Mouse (Mus musculus): ENCODE results near the gene Nectin4.
"Not testable (repeated sequence)": the region's sequence is repeated elsewhere in the genome, so short reads cannot be mapped to it uniquely, and the experiment has no call there.

The Nectin4 gene

GRCm38 (mm10) chr1:171369845-171370556 lies at the start of gene Nectin4:
Gene Nectin4, plus strand, starts transcription at chr1:171370099.
- DNase-seq (ENCODE audit: low read depth, low spot score): no peak

DNA sequence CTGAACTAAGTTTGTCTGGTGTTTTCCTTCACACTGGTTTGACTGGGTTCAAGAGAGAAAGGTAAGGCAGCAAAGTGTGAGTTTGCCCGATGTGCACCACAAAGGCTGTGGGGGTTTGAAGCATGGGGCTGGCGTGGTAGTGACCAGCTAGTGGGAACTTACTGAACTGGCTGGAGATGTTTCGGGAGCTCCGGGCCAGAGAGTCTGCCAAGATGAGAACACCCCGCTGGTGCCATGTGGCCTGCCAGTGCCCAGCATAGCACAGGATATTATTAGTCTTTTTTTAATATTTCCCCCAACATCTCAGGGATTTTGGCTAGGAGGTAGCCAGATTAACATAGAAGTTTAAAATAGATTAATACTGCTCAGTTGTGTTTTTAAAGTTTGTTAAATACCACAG lies 49.7 kb upstream of the Nectin4 start:
- no peak for DNase-seq (ENCODE audit: low read depth, low spot score)

- DNase-seq (ENCODE audit: low read depth, low spot score): peak; percentile 48
Measured at GRCm38 (mm10) chr1:171321415-171321814, 48.5 kb upstream of the Nectin4 start.

DNA sequence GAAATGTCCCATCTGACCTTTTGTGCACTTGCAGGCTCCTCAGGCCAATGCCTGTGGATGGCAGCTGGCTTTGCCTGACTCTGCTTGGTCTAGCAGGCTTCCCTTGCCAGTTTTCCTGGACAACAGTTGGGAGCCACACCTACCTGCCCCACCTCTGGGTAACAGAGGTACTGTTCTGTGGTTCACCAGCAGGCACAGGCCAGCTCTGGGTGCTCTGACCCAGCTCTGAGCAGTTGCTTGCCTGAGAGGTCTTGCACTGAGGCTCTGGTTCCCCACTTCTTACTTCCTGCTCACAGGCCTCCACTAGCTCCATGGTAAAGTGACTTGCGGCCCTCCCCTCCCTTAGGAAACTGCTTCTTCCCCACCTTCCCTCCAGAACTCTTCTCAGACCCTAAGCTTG lies 47.9 kb upstream of the Nectin4 start:
- DNase-seq (ENCODE audit: low read depth, low spot score): peak; percentile 49

- peak; percentile 31 for DNase-seq (ENCODE audit: low read depth, low spot score)
Measured at GRCm38 (mm10) chr1:171325571-171325970, 44.3 kb upstream of the Nectin4 start.

DNA sequence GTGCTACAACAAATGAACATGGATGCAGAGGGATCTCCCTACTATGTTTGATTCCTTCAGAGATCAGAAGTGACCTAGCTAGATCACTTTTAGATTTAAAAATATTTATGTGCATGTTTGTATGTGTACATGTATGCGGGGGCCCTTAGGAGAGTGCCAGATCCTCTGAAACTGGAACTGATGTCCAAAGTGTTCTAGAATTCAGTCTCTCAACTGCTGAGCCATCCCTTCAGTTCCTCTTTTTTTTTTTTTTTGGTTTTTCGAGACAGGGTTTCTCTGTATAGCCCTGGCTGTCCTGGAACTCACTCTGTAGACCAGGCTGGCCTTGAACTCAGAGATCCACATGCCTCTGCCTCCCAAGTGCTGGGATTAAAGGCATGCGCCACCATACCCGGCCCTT lies 43.3 kb upstream of the Nectin4 start:
- not testable (repeated sequence) for DNase-seq (ENCODE audit: low read depth, low spot score)

- no peak for DNase-seq (ENCODE audit: low read depth, low spot score)
Measured at GRCm38 (mm10) chr1:171328244-171328643, 41.7 kb upstream of the Nectin4 start.

GRCm38 (mm10) chr1:171328839-171329432 lies 41.0 kb upstream of the Nectin4 start, which contains the start of gene Dedd:
Gene Dedd, plus strand, starts transcription at chr1:171329145.
- peak; percentile 93 for DNase-seq (ENCODE audit: low read depth, low spot score)

DNA sequence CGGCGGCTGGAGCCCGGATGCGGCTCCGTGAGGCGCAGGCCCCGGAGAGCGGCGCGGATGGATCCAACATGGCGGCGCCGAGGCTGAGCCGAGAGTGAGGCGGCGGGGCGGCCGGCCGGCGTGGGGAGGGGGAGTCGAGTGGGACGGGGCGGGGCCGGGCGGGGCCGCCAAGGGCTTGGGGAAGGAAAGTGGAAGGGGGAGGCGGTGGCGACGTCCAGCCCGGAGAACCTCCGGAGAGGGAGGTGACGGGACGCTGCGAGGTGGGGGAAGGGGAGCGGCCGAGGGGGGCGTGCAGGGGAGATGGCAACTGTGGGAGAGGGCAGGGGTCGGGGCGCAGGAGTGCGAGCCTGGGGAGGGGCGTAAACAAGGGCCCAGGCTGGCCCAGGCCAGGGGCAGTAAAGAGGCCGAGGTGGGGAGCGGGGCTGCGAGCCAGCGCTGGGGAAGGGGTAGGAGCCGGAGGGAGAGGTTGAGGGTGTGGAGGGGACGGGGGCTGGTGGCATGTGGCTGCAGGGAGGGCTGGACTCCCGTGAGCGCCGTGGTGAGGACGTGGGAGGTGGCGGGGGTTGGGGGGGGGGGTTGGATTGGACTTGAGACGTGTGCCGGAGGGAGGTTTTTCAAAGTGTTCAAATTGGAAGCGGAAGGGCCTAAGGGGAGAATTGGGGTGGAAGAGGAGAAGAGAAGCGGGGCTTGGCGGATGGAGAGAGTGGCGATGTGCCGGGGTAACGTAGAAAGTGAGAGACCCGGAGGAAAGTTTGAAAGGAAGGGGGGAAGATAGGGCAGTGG lies 40.3 kb upstream of the Nectin4 start:
- DNase-seq (ENCODE audit: low read depth, low spot score): peak; percentile 91

DNA sequence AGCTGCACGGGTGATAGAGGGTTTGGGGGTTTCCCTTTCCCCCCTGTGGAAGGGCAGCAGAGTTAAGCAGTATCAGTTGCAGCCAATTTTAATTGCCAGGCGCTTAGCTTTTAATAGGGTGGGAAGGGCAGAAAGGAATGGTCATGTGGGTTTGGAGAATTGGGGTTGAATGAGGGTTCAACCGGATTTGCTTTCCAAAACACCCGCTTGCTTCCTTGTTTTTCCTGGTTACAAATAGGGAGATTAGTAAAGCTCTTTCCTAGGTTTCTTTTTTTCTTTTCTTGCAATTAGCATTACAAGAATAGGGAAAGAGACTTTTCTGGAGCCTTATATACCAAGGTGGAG lies 39.7 kb upstream of the Nectin4 start:
- peak; percentile 85 for DNase-seq (ENCODE audit: low read depth, low spot score)

DNA sequence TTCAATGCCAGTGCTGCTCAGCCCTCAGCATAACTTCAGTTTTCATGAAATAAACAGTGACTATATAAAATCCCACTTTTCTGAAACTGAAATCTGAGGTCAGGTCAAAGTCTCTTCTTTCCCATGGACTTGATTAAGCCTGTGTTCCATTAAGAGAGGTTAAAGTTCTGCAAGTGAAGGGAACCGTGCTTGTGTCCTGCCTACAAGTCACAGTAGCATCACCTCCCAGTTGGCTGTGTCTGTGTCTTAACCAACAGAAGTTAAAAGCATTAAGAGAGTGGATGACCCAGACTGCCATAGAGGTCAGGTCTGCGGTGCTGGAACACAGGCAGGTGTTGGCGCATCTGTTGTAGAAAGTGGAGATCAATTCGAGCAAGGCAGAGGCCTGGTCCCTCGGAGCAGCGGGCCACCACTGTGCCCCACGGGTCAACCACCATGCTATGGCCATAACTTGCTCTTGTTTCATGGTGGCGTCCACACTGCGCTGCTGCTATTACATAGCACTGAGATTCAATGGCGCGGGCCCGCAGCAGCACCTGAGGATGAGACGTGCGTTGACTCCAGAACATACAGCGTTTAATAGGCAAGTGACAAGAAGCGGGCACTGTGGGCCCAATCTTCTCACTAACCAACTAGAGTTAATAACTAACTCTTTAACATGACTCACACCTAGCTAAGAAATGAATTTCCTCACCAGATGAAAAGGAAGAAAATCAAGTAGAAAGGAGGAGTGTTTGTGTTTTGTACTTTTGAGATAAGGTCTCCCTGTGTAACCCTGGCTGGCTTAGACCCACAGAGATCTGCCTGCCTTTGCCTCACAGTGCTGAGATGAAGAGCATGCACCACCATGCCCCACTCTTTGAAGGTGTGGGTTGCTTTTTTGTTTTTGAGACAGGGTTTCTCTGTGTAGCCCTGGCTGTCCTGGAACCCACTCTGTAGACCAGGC lies 27.4 kb upstream of the Nectin4 start:
- DNase-seq (ENCODE audit: low read depth, low spot score): no peak

GRCm38 (mm10) chr1:171343922-171344677 lies 25.8 kb upstream of the Nectin4 start:
- DNase-seq (ENCODE audit: low read depth, low spot score): peak; percentile 70

GRCm38 (mm10) chr1:171344715-171345114 lies 25.2 kb upstream of the Nectin4 start:
- no peak for DNase-seq (ENCODE audit: low read depth, low spot score)

DNA sequence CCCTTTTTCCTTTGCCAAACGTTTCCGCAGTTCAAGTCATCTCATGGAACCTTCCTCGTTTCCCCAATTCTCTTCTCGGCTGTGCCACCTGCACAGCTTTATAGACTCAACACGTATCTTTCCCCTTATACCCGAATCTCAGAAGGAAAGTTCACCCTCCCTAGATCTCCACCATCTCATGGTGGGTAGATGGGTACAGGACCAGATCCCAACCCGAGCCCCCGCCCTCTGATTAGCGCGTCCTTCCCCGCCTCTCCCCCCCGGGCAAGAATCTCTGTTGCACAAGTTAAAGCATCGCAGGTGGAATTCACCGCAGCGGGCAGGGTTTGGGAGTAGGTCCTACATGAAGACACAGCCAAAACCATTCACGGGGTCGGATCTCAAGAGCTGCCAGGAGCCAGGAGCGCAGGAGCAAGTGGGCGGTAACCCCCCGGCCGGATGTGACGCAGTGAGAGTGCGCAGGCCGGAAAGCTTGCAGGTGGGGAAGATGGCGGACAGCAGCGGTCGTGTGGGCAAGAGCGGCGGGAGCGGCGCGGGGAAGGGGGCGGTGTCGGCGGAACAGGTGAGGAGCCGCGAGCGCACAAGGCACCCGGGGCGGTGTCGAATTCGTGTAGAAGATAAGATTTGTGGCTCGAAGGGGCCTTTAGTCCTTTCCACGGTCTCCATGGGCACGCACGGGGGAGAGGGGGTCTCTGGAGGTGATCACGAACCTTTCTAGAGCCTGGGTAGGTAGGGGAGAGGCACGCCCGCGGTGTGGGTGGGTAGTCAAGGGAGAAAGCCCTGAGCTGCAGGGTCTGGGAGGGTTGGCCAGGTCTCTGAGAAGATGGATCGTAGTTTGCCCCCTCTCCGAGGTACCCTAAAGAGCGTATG lies 24.4 kb upstream of the Nectin4 start, which contains the start of the genes Nit1 and Pfdn2:
Gene Nit1, minus strand, starts transcription at position 422 of the 870 bp plus-strand sequence.
Gene Pfdn2, plus strand, starts transcription at position 446 of the 870 bp plus-strand sequence.
- peak; percentile 95 for DNase-seq (ENCODE audit: low read depth, low spot score)

GRCm38 (mm10) chr1:171346095-171346450 lies 23.8 kb upstream of the Nectin4 start:
- peak; percentile 54 for DNase-seq (ENCODE audit: low read depth, low spot score)

- no peak for DNase-seq (ENCODE audit: low read depth, low spot score)
Measured at GRCm38 (mm10) chr1:171348665-171349064, 21.2 kb upstream of the Nectin4 start.

GRCm38 (mm10) chr1:171349210-171349609 lies 20.7 kb upstream of the Nectin4 start:
- no peak for DNase-seq (ENCODE audit: low read depth, low spot score)

GRCm38 (mm10) chr1:171355812-171356340 lies 14.0 kb upstream of the Nectin4 start:
- DNase-seq (ENCODE audit: low read depth, low spot score): peak; percentile 70

DNA sequence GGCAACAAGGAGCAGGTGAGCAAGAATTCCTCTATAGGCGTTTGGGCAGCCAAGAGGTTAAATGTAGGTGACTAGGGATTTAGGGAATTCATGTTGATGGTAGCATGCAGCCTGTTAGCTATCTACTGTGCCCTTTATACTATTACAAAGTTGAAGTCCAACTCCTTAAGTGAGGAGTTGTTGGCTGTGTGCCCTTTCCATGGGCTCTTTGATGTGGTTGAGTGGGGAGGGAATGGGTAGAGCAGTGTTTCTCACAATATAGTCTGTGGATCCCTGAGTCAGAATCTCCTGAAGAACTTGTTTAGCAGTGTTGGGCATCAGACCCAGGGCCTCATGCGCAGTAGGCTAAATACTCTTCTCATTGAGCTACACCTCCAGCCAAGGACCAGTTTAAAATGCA lies 13.1 kb upstream of the Nectin4 start:
- DNase-seq (ENCODE audit: low read depth, low spot score): no peak
